Mouse (Mus musculus): Measurements from ENCODE around the gene Pdpr. TPM values are rescaled to one million over a fixed set of nuclear protein-coding genes. Genes with fewer than 3 reads are reported as not detected.

The Pdpr gene
- polyA plus RNA-seq, 1 experiment from 2014 or later: 11.0 TPM

DNA sequence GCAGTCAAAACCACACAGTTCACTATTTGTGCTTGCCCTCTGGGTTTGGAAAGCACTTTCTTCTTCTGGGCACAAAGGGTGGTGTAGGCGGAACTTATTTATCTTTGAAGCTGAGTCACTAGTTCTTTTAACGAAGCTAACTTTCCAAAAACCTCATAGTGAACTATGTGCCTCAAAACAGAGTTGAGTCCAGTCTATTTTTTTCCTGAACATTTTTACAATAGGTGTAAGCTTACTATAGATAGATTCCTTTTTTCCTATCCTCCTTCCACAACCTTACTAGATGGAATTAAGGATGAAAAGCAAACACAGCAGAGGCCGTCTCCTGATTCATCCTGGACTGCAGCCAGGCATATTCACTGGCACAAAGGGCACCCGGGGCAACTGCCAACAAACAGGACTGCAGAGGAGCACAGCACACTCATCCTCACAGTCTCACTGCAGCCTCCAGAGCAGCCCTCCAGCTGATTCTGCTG, 91.1 kb downstream of the Pdpr start:
- H3K36me3 ChIP-seq: peaks cover 62% of the 10 kb centered on the region

More for the DNA sequence above, 91.1 kb downstream of the Pdpr start:
- H3K4me3 ChIP-seq: no peak overlapping the region
- H3K27me3 ChIP-seq: no peaks in the 10 kb centered on the region
- no peak for ATAC-seq (ENCODE audit: insufficient number of reproducible peaks, insufficient read depth, low FRiP score, low TSS enrichment, low read depth)
- no peaks in the 10 kb centered on the region for H3K4me1 ChIP-seq
- no peak overlapping the region for H3K27ac ChIP-seq
- H3K4me2 ChIP-seq: no peak overlapping the region
- 89% methylated on average over 4 of the region's 4 CpGs for WGBS
- H3K9ac ChIP-seq: no peak overlapping the region
- H3K9me3 ChIP-seq: no peaks in the 10 kb centered on the region

Other genes with a start within 250 kb of the Pdpr start
- gene Cog4, start 248.0 kb upstream of the Pdpr start, polyA plus RNA-seq (2015; fragmentation: Nextera tagmentation; extraction: Ambion mirVana): 82.9 and 83.8 TPM in 2 replicates
- 158 and 170 TPM in 2 replicates for gene Sf3b3, start 247.8 kb upstream of the Pdpr start, polyA plus RNA-seq (2015; fragmentation: Nextera tagmentation; extraction: Ambion mirVana)
- 13.0 and 15.2 TPM in 2 replicates for gene Fuk, start 192.1 kb upstream of the Pdpr start, polyA plus RNA-seq (2015; fragmentation: Nextera tagmentation; extraction: Ambion mirVana)
- gene St3gal2, start 174.7 kb upstream of the Pdpr start, polyA plus RNA-seq (2015; fragmentation: Nextera tagmentation; extraction: Ambion mirVana): 29.4 and 35.7 TPM in 2 replicates
- 15.6 and 15.7 TPM in 2 replicates for gene Ddx19a, start 96.8 kb upstream of the Pdpr start, polyA plus RNA-seq (2015; fragmentation: Nextera tagmentation; extraction: Ambion mirVana)
- gene Ddx19b, start 62.9 kb upstream of the Pdpr start, polyA plus RNA-seq (2015; fragmentation: Nextera tagmentation; extraction: Ambion mirVana): 4.3 and 5.8 TPM in 2 replicates
- 54.2 and 54.8 TPM in 2 replicates for gene Aars, start 61.5 kb upstream of the Pdpr start, polyA plus RNA-seq (2015; fragmentation: Nextera tagmentation; extraction: Ambion mirVana)
- 9.3 and 14.6 TPM in 2 replicates for gene Exosc6, start 38.3 kb upstream of the Pdpr start, polyA plus RNA-seq (2015; fragmentation: Nextera tagmentation; extraction: Ambion mirVana)
- 0.27 TPM in 1 of 2 replicates, not detected in the other for gene Clec18a, start 2.2 kb upstream of the Pdpr start, polyA plus RNA-seq (2015; fragmentation: Nextera tagmentation; extraction: Ambion mirVana)
- gene Glg1, start 164.6 kb downstream of the Pdpr start, polyA plus RNA-seq (2015; fragmentation: Nextera tagmentation; extraction: Ambion mirVana): 80.4 and 92.3 TPM in 2 replicates
- gene Rfwd3, start 205.6 kb downstream of the Pdpr start, polyA plus RNA-seq (2015; fragmentation: Nextera tagmentation; extraction: Ambion mirVana): 48.3 and 50.1 TPM in 2 replicates
- gene Mlkl, start 243.5 kb downstream of the Pdpr start, polyA plus RNA-seq (2015; fragmentation: Nextera tagmentation; extraction: Ambion mirVana): 0.69 and 0.72 TPM in 2 replicates